Mouse (Mus musculus): Measurements from ENCODE around the gene Atf7.

Gene Atf7

DNA sequence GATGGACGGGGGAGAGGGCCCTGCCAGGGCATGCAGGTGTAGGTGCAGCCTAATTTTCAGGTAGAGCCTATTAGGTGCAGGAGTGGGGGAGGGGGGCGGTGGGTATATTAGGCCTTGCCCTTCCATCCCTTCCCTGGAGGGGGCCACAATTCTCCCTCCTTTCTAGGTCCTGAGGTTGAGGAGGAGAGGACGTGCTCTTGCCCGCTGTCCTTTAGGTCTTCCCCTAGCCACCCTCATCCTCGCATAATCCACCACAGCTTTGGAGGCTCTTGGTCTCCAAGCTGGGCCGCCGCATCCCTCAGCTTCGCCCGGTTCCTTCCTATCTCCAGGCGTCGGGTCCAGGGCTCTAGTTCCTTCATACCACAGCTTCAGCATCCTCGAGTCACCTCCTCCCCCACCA is 109.0 kb downstream of the Atf7 start:
- peak; percentile 52 for DNase-seq (ENCODE audit: low read depth)

DNA sequence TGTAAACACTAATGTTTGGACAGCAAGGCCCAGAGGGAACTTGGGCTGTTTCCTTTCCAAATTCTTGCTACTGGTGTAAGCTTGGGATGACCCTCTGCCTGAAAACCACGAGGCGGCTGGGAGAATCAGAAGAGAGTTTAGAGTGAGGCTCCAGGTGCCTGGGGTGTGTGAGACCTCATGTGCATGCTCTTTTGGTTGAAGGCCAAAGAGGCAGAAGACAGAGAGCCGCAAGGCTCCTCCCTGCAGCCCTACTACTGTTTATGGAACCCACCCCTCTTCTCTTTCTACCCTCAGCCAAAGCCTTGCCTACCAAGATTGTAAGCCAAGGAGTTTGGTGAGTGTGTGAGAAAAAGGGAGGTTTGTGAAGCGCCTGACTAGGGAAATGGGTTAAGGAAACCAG is 109.5 kb downstream of the Atf7 start:
- DNase-seq (ENCODE audit: low read depth): no peak

DNA sequence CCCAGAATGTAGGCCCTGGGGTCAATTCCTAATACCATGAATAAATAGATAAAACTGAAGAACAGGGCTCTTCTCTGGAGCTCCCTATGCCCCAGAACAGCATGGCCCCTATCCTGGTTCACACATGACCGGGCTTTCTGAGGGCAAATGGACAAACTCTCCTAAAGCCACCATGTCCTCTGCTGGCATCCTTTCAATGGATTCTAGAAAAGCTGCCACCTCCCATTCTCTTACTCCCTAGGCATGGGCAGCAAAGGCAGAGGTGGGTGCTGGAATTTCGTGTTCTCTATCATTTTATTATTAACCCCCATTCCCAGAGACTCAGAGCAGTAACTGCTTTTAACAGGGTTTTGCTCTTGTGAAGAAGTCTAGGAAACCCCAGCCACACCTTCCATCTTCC is 110.0 kb downstream of the Atf7 start:
- no peak for DNase-seq (ENCODE audit: low read depth)

DNA sequence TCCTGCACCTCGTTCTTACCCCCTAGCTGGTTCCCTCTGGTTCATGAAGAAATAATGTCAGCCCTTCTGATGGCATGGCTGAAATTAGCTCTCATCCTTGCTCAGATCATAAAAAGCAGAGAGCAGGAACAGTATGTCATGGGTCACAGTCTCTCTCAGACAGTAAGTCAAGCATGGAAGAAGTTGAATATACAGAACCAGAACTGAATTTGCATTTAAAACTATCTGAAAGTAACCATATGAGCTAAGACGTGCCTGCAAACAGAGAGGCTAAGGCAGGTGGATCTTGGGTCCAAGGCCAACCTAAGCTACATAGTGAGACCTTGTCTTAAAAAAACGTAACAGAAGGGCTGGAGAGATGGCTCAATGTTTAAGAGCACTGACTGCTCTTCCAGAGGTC is 112.3 kb downstream of the Atf7 start:
- DNase-seq (ENCODE audit: low read depth): no peak

DNA sequence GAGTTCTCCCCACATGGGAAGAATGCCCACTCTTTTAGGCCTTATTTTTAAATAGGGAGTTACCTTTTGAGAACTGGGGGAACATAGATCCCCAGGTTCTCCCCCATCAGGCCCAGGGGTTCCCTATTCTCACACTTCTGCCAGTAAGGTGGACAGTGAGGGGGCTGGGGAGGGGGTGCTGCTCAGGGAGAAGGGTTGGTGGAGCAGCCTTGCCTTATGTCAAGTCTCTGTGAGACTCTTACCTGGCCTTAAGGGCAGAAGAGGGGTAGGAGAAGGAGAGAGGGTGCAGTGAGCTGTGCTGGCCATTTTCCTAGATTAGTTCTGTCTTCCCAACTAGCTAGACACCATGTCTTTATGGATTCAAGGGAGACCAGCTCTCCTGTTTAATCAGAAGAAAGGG is 112.8 kb downstream of the Atf7 start:
- DNase-seq (ENCODE audit: low read depth): no peak

DNA sequence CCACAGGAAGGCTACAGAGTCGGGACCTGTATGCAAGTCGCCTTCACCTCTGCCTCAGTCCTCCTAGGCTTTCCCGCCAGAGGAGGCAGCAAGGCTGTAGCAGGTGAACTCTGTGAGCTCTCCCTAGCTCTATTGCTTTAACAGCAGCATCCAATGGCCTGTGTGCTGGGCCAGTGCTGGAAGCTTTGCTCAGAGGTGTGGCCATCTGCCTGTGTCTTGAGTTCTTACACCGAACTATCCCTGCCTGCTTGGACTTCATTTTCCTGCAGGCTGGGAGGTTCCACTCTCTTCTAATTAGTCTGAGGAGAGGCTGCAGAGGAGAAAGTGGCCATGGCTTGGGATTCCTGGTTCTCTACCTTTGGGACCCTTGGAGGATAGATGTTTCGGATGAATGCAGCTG is 113.3 kb downstream of the Atf7 start:
- no peak for DNase-seq (ENCODE audit: low read depth)

DNA sequence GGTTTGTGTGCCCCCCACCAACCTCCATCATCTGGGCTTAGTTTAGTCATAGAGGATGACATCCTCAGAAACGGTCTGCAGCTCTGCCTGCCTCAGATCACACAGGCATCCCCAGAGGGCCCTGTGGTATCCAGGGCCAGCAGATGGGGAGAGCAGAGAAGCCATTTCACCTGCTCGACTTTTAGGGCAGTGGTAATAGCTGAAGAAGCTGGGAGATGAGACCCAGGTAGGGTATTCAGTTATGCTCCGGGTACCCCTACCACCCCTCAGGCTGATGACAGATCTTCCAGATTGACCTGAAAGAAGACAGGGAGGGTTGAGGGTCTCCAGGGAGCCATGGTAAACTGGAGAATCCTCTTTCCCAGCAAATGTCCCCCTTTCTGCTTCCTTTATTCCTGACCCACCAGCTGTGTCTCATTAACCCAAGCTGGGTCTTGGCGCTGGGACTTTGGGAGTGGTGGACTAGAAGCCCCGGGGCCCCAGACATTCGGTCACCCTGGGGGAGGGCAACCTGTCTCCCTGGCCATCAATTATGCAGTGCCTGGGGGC is 113.9 kb downstream of the Atf7 start:
- DNase-seq (ENCODE audit: low read depth): no peak

DNA sequence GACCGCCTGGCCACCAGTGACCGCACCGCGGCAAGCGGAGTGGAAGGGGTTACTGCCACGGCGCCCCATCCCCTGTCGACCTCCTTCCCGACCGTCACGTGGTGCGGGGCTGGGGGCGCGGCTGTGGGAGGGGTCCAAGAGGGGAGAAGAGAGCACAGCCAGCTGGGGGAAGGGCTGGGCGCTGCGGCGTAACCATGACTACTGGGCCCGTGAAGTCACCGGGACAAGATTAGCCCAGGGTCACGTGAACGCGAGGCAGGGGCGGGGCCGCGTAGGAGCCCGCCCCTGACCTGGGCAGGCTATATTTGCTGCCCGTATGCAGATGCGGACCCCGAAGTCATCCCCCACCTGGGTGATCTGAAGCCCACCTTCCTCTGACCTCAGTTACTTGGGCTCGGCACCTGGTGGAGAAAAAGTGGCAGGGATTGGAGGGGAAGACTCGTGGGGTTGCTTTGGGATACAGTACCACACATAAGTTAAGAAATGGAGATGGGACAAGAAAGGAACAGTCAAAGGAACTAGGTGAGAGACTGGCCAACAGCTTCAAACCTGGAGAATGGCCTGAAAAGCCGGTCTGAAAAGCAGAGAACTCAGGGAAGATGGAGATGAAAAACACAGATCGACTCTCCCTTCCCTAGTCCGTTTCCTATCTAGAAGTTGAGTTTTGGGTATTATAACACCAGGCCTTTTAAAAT is 114.5 kb downstream of the Atf7 start:
- DNase-seq (ENCODE audit: low read depth): peak; percentile 64

DNA sequence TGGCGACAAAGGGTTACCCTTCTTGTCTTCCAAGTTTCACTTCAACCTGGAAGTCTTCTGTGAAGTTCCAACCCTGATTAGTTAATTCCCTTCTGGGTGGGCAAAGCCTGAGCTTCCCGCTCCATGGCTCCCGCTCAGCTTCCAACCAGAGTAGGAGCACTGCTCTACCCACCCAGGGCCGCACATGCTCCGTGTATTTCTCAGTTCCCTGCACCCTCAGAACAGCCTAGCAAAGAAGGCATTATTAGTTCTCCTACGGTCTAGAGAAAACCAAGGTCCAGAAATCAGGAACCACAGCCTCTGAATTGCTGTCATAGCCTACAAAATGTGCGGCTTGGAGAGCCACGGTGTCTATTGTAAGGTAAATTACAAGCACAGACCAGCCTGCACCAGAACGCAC is 115.2 kb downstream of the Atf7 start:
- DNase-seq (ENCODE audit: low read depth): no peak

DNA sequence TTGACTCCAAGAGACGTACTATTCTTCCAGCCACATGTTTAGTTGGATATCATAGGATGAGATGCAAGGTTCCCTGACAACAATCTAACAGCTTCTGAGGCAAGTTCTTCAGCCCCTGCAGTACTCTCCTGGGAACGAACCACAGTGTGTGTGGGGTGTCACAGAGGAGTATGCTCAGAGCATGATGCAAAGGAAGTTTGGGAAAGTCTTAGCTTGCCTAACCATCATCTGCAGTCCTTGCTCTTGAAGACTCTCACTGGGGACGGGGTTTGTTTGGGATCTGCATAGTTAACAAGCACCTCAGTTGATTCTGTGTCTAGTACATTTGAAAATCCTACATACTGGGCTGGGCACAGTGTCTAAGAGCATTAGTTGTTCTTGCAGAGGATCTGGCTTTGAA is 116.9 kb downstream of the Atf7 start:
- no peak for DNase-seq (ENCODE audit: low read depth)

DNA sequence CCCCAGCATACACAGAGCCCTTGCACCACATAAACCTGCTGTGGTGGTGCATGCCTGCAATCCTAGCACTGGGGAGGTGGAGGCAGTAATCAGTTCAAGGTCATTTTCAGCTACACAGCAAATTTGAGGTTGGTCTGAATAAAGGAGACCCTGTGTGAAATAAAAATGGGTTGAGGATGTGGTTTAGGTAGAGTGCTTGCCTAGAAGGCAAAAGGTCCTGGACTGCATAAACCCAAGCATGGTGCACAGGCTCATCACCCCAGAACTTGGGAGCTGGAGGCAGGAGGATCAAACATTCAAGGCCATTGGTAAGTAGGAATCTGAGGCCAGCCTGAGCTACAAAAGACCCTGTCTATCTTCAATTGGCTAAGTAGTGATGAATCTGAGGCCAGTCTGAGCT is 117.7 kb downstream of the Atf7 start:
- no peak for DNase-seq (ENCODE audit: low read depth)

DNA sequence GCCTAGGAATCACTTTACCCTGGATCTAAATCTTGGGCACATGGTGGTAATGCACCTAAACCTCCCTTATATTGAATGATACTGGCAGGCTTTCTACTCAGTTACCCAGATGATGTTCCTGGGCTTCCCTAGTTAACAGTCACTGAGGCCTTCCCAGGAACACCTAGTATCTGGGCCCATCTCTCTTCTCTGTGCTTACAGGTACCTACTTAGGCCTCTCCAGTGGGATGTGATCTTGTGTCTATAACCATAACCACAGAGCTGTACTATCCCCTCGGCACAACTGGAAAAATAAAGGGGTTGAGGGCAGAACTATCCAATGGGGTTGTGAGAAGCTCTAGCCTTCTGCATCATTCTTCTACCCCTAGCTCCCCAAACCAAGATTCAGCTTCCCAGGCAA is 118.4 kb downstream of the Atf7 start:
- no peak for DNase-seq (ENCODE audit: low read depth)

DNA sequence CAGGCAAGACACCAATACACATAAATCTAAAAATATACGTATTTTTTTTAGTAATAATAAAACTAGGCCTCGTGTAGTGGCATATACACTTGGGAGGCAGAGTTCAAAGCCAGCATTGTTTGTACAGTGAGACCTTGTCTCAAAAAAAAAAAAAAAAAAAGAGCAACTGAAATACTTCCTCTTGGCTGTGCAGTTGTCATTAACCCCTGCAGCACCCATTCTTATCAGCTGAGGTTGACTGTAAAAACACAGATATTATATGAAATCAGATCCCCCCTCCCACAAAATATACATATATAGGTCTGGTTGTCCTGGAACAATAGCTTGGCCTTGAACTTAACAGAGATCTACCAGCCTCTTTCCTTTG is 118.8 kb downstream of the Atf7 start:
- DNase-seq (ENCODE audit: low read depth): no peak

DNA sequence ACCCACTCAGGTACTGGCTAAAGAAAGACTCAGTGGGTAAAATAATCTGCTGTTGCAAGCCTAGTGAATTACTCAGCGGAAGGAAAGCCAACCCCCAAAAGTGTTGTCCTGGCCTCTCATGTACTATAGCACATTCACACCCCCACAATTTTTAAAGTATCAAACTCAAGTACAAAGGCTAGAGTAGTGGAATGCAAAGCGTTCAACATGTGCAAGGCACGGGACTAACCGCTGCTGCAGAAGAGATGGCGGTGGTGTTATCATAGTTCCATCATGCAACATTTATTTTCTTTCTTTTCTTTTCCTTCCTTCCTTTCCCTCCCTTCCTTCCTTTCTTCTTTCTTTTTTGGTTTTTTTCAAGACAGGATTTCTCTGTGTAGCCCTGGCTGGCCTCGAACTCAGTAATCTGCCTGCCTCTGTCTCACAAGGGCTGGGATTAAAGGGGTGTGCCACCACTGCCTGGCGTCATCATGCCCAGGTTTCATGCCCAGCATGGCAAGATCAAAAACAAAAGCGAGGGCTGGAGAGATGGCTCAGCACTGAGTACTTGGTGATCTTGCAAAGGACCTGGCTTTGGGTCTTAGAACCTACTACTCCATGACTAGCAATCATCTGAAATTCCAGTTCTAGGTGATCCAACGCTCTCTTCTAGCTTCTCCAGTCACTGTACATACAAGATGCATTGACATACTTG is 119.3 kb downstream of the Atf7 start:
- DNase-seq (ENCODE audit: low read depth): no peak

DNA sequence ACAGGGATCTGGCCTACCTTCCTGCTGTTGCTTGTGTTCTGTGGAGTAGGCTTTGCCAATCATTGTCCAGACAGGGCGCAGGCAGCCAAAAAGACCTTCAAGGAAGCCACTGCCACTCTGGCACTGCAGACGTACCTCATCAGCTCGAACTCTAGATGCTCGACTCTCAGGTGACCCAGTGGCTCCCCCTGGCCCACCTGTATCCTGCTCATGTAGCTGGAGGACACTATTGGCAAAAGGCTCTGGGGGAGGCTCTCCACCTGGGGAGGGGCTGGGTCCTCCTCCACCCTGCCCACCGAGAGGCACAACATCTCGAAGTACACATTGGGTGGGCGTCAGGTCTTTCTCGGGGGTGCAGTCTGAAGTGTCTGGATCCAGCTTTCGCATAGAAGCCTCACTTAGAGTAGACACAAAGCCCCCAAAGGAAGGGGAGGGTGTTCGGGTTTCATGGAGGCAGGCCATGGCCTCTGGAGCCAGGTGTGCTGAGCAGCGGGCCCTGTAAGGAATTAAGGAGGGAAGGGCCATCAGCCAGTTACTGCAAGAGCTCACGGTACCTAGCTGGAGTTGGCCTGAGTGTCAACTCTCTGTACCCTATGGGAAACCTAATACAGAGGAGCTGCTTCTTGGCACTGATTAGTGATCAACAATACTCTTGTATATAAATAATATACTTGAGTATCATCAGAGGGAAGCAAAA is 120.0 kb downstream of the Atf7 start:
- no peak for DNase-seq (ENCODE audit: low read depth)

DNA sequence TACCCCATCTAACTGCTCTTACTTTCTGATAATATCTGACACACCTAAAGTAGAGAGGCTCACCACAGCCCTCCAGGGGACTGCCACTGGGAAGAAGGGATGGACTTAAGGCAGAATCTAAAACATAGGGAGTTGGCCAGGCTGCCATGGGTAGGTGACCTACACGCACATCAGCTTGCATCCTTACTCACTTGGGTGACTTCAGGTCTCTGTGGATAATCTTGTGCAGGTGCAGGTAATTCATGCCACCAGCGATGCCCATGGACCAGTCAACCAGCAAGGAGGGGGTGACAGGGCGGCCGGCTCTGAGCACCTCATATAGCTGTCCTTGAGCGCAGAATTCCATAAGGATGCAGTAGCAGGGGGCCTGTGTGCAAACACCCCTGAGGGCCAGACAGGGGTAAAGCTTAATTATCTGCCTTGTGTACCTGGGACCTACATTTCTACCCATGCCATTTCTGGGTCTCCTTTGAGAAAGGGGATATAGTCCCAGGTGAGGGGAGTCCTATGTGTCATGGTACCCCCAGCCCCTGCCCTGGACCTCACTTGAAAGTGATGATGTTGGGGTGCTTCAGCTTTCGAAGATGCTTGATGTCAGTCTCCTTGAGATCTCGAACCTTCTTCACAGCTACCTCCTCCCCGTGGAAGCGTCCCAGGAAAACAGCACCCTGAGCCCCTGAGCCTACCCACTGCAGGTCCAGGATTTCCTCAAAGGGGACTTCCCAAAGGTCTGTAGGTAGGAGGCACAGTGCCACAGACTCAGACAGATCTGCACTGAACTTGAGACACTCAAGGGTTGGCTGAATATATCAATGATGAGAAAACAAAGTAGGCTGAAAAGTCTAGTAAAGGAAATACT is 121.1 kb downstream of the Atf7 start:
- DNase-seq (ENCODE audit: low read depth): no peak

DNA sequence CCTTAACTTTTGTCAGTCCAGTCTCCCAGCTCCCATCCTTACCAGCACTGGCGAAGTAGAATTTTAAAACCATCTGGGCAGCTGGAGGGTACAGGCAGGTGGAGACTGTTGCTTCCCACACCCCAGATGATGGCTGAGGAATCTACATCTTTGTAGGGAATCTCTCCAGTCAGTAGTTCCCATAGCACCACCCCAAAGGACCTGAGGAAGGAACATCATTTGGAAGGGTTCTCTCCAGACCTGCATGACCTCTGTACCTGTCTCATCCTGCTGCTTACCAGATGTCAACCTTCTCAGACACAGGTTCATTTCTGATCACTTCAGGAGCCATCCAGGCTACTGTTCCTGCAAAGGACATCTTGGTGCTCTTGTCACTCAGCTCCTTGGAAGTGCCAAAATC is 121.8 kb downstream of the Atf7 start, which contains the start of gene Gm10337:
Gm10337 (plus strand) TSS at position 276 of the 400 bp plus-strand sequence.
- DNase-seq (ENCODE audit: low read depth): no peak

DNA sequence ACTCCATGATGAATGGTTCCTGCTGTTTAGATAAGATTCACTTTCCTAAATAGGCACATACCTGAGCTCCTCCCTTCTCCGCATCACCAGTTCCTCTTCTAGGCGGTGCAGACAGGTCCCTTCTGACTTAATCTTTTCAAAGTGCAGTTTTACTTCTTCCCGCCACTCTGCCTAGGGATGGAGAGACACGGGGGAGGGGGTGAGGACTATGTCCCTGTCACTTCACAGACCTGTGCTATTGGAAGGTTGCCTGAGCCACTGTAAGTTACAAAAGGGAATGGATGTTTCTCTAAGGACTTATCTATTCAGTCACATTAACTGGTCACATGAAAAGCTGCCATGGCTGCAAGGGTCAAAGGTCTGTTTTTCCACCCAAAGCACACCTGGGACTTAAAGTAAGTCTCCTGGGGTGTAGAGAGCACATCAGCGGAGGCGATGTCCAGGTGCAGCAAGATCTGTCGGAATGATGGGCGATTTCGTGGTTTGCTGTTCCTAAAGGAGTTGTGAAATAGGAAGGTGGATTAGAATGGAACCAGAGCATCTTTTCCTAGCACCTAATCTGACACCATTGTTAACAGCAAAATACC is 122.9 kb downstream of the Atf7 start:
- no peak for DNase-seq (ENCODE audit: low read depth)

DNA sequence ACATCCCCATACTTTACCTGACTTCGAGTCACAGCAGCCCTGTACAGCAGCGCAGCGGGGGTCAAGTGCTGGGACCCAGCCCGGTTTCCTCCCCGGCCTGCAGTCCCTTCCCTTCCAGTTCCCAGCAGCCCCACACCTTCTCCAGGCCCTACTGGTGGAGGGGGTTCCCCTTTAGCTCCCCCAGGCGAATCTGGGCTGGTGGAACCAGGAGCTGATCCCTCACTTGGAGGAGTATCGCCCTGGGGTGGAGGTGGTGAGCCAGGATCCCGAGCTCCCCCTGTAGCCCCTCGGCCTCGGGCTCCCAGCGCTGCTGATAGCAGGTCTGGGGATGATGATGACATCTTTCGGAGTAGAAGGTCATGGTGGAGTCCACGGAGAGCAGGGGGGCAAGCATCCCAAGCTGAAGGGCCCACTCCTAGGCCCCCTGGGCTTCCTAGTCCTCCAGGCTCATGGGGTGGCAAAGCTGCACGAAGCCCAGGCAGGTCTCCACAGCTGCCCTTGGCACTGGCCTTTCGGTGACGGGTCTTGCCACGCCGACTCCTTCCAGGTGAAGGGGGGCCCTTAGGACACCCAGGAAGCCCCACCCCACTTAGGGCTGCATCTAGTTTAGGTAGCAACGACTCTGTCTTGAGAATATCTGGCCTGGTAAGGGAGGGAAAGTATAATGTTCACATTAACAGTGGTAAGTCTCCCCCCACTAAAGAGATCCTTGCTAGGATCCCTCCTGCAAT is 124.0 kb downstream of the Atf7 start:
- DNase-seq (ENCODE audit: low read depth): no peak

DNA sequence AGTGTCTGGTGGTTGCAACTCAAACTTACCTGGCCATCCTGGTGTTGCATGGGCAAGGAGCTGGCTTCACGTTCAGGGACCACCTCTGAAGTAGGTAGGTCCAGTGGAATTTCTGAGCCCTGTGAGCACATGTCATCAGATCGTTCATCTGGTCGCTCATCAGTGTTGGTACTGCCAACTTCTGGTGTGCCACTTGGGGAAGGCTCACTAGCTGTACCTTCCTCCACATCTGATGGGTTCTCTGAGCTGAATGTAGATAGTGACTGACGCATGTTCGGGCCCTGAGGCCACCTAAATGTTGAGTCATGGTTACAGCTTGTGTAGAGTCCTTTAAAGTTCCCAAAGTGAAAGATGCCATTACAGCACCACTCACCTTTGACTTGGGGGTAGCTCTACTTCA is 124.8 kb downstream of the Atf7 start:
- DNase-seq (ENCODE audit: low read depth): no peak

DNA sequence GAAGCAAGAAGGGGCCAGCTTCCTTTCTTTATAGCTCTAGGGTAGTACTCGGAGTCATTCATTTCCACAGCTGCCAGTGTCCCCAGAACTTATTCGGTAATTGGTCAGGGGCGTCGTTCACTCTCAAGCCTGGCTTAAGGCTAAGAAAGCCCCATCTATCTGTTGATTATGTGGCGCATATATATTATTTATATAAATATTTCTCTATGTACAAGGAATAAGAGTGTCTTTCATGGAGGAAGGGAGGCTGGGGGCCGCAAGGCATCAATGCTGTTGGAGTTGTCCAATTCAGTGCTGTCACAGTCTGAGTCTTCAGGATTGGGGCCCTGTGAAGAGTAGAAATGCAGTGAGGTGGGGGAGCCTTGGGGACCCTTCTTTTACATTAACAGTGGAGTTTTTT is 125.4 kb downstream of the Atf7 start:
- DNase-seq (ENCODE audit: low read depth): no peak
